Mouse (Mus musculus) cerebellum, adult 2 months (tissue): ENCODE measurements around the gene Galk1.

Experiments used
- CTCF ChIP-seq: fragments of 200-500 bp; IDR thresholded peaks from 2 replicates; pipeline ENCODE4 v1.5.1; 2011; ENCODE audit warnings: low read depth, mild to moderate bottlenecking, control low read depth, low read length, moderate library complexity, borderline replicate concordance; ENCODE audit not compliant: insufficient read depth
- POLR2A ChIP-seq: fragments of 200-500 bp; IDR thresholded peaks from 2 replicates; pipeline ENCODE4 v1.6.1; 2011; ENCODE audit warnings: low read length, control low read depth, borderline replicate concordance; ENCODE audit not compliant: insufficient read depth

- no peak for TF ChIP-seq CTCF
- no peak for TF ChIP-seq POLR2A
Observed at GRCm38 (mm10) chr11:115971016-115971415, 41.5 kb downstream of the Galk1 start.
